Mouse (Mus musculus) limb, embryonic 10.5 days (tissue): Measurements from ENCODE around the gene Hspa1b. TPM values are rescaled to one million over a fixed set of nuclear protein-coding genes. Genes with fewer than 3 reads are reported as not detected.
"Not testable (repeated sequence)": the region's sequence is repeated elsewhere in the genome, so short reads cannot be mapped to it uniquely, and the experiment has no call there.

Source experiments
- DNase-seq: peaks from one replicate; pipeline ENCODE4 v3.0.0-alpha.2; 2017; ENCODE audit warnings: low spot score
- H3K27ac ChIP-seq: fragments of 300-500 bp; sonication (generic); 2 replicates; pipeline ENCODE4 v1.5.1; 2016; ENCODE audit warnings: mild to moderate bottlenecking
- H3K27me3 ChIP-seq: fragments of 300-500 bp; sonication (generic); 2 replicates; pipeline ENCODE4 v1.6.1; 2016; ENCODE audit warnings: low read depth, mild to moderate bottlenecking; ENCODE audit not compliant: poor library complexity, severe bottlenecking
- H3K36me3 ChIP-seq: fragments of 300-500 bp; sonication (generic); 2 replicates; pipeline ENCODE4 v1.6.1; 2016; ENCODE audit warnings: mild to moderate bottlenecking, moderate library complexity
- H3K4me1 ChIP-seq: fragments of 300-500 bp; sonication (generic); 2 replicates; pipeline ENCODE4 v1.6.1; 2016
- H3K4me3 ChIP-seq: fragments of 300-500 bp; sonication (generic); 2 replicates; pipeline ENCODE4 v1.5.1; 2016; ENCODE audit warnings: mild to moderate bottlenecking, moderate library complexity
- H3K9me3 ChIP-seq: fragments of 300-500 bp; sonication (generic); replicated peaks from 2 replicates; pipeline ENCODE4 v1.6.1; 2016; ENCODE audit warnings: mild to moderate bottlenecking
- WGBS: fragments of 180-500 bp; shearing (Covaris S2); methylation state at CpG from one replicate; pipeline ENCODE4 v1.1.7; 2016; 5-methylcytosine and 5-hydroxymethylcytosine counted together
- polyA plus RNA-seq: library from polyadenylated mRNA; unstranded; fragments of >200 nt; fragmentation: Nextera tagmentation; extraction: Ambion mirVana; gene quantifications from 2 replicates; pipeline ENCODE4 v1.2.1, GENCODE M21; 2016

The Hspa1b gene
- polyA plus RNA-seq, 1 experiment from 2014 or later = 0.14 TPM

DNA sequence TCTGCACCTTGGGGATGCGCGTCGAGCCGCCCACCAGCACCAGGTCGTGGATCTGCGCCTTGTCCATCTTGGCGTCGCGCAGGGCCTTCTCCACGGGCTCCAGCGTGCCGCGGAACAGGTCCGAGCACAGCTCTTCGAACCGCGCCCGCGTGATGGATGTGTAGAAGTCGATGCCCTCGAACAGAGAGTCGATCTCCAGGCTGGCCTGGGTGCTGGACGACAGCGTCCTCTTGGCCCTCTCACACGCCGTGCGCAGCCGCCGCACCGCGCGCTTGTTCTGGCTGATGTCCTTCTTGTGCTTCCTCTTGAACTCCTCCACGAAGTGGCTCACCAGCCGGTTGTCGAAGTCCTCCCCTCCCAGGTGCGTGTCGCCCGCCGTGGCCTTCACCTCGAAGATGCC lies 1.1 kb downstream of the Hspa1b start:
- H3K9me3 ChIP-seq, H3K27ac ChIP-seq, H3K4me1 ChIP-seq, H3K36me3 ChIP-seq, H3K4me3 ChIP-seq, DNase-seq: not testable (repeated sequence)
- WGBS = 29% methylated on average over 28 of the region's 40 CpGs
- H3K27me3 ChIP-seq = peaks cover 51% of the 10 kb centered on the region

DNA sequence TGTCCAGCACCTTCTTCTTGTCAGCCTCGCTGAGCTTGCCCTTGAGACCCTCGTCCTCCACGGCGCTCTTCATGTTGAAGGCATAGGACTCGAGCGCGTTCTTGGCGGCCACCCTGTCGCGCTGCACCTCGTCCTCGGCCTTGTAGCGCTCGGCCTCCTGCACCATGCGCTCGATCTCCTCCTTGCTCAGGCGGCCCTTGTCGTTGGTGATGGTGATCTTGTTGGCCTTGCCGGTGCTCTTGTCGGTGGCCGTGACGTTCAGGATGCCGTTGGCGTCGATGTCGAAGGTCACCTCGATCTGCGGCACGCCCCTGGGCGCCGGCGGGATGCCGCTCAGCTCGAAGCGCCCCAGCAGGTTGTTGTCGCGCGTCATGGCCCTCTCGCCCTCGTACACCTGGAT lies 1.7 kb downstream of the Hspa1b start:
- not testable (repeated sequence) for H3K4me1 ChIP-seq, DNase-seq, H3K36me3 ChIP-seq, H3K9me3 ChIP-seq, H3K27ac ChIP-seq, H3K4me3 ChIP-seq
- H3K27me3 ChIP-seq = peaks cover 46% of the 10 kb centered on the region
- WGBS = 14% methylated on average over 36 of the region's 40 CpGs

DNA sequence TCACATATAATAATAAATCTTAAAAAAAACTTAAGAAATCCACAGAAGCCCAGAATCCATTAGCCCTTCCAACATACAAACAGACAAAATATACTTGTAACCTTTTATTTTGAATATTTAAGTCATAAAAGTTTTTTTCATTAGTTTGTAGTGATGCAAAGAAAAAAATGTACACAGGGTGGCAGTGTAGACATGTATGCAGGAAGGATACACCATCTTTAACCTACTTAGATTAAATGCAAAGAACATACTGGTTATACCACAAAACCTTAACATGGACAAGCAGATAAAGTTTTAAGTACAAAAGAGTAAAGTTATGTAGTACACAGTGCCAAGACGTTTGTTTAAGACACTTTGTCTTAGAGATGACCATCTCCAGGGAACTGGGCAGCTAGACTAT lies 2.7 kb downstream of the Hspa1b start:
- no peak for DNase-seq
- H3K9me3 ChIP-seq = no peaks in the 10 kb centered on the region
- H3K27ac ChIP-seq = no peak overlapping the region
- H3K4me3 ChIP-seq = no peak overlapping the region
- H3K4me1 ChIP-seq = peaks cover 9% of the 10 kb centered on the region
- peaks cover 8% of the 10 kb centered on the region for H3K36me3 ChIP-seq
- H3K27me3 ChIP-seq = peaks cover 37% of the 10 kb centered on the region
- 75% methylated on average over 1 of the region's 1 CpGs for WGBS

DNA sequence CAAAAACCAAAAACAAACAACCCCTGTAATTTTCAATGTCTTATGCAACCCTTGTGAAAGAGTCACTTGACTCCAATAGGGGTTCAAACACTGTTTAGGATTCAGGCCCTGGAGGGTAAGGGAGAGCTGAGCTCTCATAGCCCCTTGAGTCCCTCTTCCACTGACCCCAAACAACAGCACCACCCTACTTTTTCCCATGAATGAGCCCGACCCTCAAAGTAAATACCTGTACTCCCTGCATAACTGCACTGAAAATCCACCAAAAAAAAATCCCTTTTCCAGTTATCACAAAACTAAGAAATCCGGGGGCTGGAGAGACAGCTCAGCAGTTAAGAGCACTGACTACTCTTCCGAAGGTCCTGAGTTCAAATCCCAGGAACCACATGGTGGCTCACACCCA lies 3.2 kb downstream of the Hspa1b start:
- peaks cover 32% of the 10 kb centered on the region for H3K27me3 ChIP-seq
- H3K4me1 ChIP-seq = peaks cover 10% of the 10 kb centered on the region
- no peaks in the 10 kb centered on the region for H3K9me3 ChIP-seq
- no peak overlapping the region for H3K4me3 ChIP-seq
- DNase-seq = no peak
- no peak overlapping the region for H3K27ac ChIP-seq
- peaks cover 12% of the 10 kb centered on the region for H3K36me3 ChIP-seq
- 85% methylated on average over 3 of the region's 3 CpGs for WGBS

DNA sequence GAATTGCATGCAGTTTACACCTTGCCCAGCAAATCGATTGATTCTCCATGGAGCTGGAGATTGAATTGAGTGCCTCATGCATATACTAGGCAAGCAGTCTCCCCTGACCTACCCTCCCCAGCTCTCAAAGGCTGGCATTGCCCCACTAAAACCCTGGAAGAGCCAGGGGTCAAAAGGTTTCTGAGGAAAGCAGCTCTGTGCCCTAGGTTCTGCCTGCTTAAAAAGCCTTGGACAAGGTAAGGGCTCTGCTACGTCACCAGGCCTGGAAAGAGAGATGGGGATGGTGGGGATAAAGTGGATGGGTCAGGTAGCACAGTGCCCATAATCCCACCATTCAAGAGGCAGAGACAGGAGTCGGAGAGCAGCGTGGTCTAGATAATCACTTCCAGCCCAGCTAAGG lies 4.2 kb downstream of the Hspa1b start:
- Histone ChIP-seq H3K4me3 (no peak overlapping the region), H3K27me3 (peaks cover 26% of the 10 kb centered on the region), H3K4me1 (peaks cover 12% of the 10 kb centered on the region), H3K36me3 (peaks cover 23% of the 10 kb centered on the region), H3K9me3 (no peaks in the 10 kb centered on the region), H3K27ac (no peak overlapping the region)
- no peak for DNase-seq
- 60% methylated on average over 4 of the region's 4 CpGs for WGBS

DNA sequence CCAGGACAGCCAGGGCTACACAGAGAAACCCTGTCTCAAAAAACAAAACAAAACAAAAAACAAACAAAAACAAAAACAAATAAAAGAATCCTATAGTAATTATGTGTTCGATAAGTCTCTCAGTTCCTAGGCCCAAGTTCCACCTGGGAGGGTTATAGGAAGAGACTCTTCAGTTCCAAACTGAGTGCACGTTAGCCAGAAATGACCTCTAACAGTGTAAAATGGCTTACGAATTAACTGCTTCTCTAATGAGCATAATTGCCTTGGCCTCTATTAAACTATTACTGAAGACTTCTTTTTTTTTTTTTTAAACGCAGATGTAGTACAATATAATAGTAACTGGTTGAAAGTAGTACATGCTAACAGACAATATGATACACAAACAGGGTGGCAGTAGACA lies 5.1 kb downstream of the Hspa1b start:
- H3K4me3 ChIP-seq = no peak overlapping the region
- H3K27ac ChIP-seq = no peak overlapping the region
- peaks cover 26% of the 10 kb centered on the region for H3K27me3 ChIP-seq
- peaks cover 29% of the 10 kb centered on the region for H3K36me3 ChIP-seq
- DNase-seq = no peak
- WGBS = 91% methylated on average over 4 of the region's 4 CpGs
- no peaks in the 10 kb centered on the region for H3K9me3 ChIP-seq
- peaks cover 9% of the 10 kb centered on the region for H3K4me1 ChIP-seq

DNA sequence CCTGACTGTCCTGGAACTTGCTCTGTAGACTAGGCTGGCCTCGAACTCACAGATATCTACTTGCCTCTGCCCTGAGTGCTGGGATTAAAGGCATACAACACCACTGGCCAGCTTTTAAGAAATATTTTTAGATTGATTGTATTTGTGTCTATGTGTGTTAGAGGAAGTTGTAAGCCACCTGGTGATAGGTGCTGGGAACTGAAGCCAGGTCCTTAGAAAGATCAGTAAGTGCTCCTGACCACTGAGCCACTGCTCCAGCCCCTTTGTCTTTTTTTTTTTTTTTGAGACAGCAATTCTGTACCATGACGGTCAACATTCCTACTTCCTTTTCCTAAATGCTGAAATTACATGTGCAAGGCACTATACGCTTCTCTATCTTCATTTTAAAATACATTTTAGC lies 5.8 kb downstream of the Hspa1b start:
- peak overlapping the region; percentile 98 for H3K4me3 ChIP-seq
- 93% methylated on average over 3 of the region's 3 CpGs for WGBS
- DNase-seq = no peak

DNA sequence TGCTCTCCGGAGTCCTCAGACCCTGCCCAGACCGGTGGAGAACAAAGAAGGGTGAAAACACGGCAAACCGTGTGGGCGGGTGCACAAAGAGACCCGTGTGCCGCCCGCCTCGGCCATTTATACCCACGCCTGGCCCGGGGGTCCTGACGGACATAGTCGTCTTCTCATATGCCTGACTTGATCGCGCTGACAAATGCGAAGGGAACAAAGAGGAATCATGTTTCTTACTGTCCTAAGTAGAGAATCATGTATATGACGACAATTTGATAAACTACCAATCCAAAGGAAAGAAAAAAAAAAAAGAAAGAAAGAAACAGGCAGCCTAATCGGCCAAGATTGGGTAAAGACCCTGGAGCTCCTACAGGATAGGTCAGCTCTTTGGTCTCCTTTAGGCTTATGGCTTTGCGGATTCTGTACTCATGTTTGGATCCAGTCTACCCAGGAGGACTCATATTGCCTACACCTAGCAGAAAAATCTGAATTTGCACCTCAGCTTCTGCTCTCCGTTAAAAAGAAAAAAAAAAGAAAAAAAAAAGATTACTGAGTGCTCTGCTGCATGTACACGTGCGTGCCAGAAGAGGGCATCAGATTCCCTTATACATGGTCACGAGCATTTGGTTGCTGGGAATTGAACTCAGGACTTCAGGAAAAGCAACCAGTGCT lies 6.5 kb downstream of the Hspa1b start:
- peaks cover 26% of the 10 kb centered on the region for H3K27me3 ChIP-seq
- H3K4me3 ChIP-seq = peak overlapping the region; percentile 98
- H3K27ac ChIP-seq = peak overlapping the region; percentile 99
- under 1% methylated on average over 23 of the region's 23 CpGs for WGBS
- no peaks in the 10 kb centered on the region for H3K9me3 ChIP-seq
- H3K4me1 ChIP-seq = peaks cover 9% of the 10 kb centered on the region
- peaks cover 29% of the 10 kb centered on the region for H3K36me3 ChIP-seq
- peak; percentile 92 for DNase-seq

More for the DNA sequence above, 5.8 kb downstream of the Hspa1b start:
- H3K27me3 ChIP-seq = peaks cover 26% of the 10 kb centered on the region
- peak overlapping the region; percentile 99; the same call in 1 of the 2 replicates for H3K27ac ChIP-seq
- peaks cover 29% of the 10 kb centered on the region for H3K36me3 ChIP-seq
- no peaks in the 10 kb centered on the region for H3K9me3 ChIP-seq
- peaks cover 9% of the 10 kb centered on the region for H3K4me1 ChIP-seq

DNA sequence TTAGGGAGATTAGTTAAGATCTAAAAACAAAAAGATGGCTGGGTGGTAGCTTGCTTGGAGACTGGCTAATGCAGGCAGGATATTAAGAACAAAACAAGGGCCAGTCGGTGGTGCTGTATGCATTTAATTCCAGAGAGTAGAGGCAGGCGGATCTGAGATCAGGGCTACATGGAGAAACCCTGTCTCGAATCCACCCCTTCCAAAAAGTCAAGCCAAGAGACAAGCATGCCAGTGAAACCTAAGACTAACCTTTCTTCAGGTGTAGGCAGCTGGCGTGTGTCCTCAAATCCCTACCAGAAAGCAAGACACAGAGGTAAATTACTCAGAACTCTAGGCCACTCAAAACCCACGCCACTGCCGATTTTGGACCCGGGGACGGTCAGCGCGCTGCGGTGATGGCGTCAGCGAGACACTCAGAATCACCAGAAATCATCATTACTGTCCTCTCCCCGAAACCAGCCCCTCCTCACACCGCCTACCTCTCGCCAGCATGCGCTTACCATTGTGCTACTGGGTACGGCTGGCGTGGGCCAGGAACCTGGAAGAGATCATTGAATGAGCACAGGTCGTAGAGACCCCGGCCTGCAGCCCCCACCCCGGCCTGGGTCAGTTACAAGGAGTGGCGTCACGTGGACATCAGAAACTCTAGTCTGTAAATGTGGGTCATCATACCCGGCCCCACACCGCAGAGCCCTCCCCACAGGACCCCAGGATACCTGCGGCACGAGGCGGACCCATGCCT lies 7.2 kb downstream of the Hspa1b start:
- H3K36me3 ChIP-seq = peaks cover 29% of the 10 kb centered on the region
- WGBS = under 1% methylated on average over 29 of the region's 29 CpGs
- H3K4me3 ChIP-seq = peak overlapping the region; percentile 98
- no peak for DNase-seq
- H3K9me3 ChIP-seq = no peaks in the 10 kb centered on the region
- H3K4me1 ChIP-seq = peaks cover 9% of the 10 kb centered on the region
- H3K27me3 ChIP-seq = peaks cover 23% of the 10 kb centered on the region
- H3K27ac ChIP-seq = peak overlapping the region; percentile 99

DNA sequence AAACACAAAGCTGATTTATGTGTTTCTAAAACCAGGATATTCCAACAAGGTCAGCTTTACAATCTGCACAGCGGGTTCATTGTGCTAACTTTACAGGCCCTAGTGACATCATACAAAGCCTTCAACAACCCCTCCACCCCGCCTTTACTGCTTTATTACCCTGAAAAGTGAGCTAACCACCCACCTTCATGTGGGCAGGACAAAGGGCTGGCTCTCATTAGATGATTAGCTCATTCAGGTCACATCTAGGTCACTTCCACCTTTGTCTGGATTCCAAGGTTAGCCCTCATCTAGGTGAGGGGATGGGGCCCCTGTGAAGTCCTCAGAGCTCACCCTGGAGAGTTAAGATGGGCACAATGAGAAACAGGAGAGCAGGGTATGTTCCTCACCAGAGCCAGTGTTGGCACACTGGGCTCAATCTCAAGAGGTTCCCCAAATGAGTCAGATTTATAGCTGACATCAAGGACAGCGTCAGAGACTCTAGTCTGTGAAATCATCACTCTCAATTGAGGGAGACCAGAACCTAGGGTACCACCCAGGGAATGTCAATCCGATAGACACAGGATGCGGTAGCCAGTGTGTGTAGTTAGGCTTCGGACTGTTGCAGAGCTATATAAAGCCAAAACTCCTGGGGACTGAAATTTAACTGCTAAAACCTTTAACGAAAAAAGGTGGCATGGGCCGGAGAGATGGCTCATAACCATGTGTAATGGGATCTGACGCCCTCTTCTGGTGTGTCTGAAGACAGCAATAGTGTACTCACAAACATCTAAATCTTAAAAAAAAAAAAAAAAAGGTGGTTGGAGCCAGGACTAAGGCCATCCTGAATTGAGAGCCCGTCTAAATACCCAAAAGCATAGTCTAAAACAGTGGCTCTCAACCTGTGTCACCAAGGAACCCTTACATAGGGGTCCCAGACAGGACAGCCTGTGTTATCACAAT lies 8.3 kb downstream of the Hspa1b start:
- Histone ChIP-seq H3K36me3 (peaks cover 29% of the 10 kb centered on the region), H3K27ac (peak overlapping the region; percentile 99), H3K27me3 (peaks cover 14% of the 10 kb centered on the region; the same call in 1 of the 2 replicates), H3K9me3 (no peaks in the 10 kb centered on the region), H3K4me1 (peaks cover 9% of the 10 kb centered on the region), H3K4me3 (peak overlapping the region; percentile 98)
- DNase-seq = no peak
- WGBS = 26% methylated on average over 10 of the region's 10 CpGs

DNA sequence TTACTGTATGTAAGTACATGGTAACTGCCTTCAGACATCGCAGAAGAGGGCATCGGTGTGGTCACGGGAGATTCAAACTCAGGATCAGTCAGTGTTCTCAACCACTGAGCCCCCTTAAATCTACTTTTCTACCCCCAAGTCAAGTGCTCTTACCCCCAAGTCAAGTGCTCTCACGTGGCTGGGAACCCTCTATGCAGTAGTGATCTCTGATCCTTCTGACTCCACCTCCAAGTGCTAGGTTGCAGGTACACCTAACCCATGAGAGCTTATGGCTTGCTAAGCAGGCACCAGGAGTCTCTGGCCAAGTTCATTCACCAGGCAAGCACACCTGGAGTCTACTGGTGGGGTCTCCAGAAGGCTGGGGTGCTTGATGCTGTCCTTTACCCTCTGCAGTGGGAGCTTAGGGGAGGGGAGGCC lies 9.5 kb downstream of the Hspa1b start:
- Histone ChIP-seq H3K9me3 (no peaks in the 10 kb centered on the region), H3K4me1 (peaks cover 9% of the 10 kb centered on the region), H3K4me3 (peak overlapping the region; percentile 98), H3K27me3 (peaks cover 2% of the 10 kb centered on the region; the same call in 1 of the 2 replicates), H3K36me3 (peaks cover 29% of the 10 kb centered on the region), H3K27ac (0 out of 2 replicates have a peak overlapping the region, but pooled peaks have one; percentile 15)
- DNase-seq = peak; percentile 63
- WGBS = 42% methylated on average over 4 of the region's 4 CpGs

DNA sequence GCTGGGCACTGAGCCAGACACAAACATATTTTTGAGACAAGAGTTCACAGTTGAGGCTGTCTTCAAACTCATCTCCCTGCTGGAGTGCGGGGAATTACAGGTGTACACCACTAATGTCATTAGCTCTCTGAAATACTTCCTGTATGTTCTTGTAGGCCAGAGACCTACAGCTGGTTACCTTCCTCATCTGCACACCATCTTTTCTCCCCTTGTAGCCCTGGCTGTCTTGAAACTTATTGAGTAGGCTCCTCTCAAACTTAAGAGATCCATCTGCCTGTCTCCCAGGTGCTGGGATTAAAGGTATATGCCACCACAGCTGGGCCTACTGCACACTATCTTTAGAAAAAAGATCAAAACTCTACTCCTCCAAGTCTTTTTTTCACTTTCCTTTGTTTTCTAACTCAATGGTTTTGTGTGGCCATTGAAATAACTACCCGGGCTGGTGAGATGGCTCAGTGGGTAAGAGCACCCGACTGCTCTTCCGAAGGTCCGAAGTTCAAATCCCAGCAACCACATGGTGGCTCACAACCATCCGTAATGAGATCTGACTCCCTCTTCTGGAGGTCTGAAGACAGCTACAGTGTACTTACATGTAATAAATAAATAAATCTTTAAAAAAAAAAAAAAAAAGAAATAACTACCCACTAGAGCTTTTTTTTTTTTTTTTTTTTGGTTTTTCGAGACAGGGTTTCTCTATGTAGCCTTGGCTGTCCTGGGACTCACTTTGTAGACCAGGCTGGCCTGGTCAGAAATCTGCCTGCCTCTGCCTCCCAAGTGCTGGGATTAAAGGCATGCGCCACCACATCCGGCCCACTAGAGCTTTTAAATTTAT lies 10.1 kb downstream of the Hspa1b start:
- H3K4me1 ChIP-seq, H3K9me3 ChIP-seq, H3K27ac ChIP-seq, DNase-seq, H3K27me3 ChIP-seq: not testable (repeated sequence)
- WGBS = 69% methylated on average over 9 of the region's 9 CpGs
- Histone ChIP-seq H3K4me3 (peak overlapping the region; percentile 98; the same call in 1 of the 2 replicates), H3K36me3 (peaks cover 29% of the 10 kb centered on the region)
